Mouse (Mus musculus) hindbrain, embryonic 12.5 days (tissue): ENCODE measurements around the gene Srl. TPM values are rescaled to one million over a fixed set of nuclear protein-coding genes. Genes with fewer than 3 reads are reported as not detected.
A peak's percentile ranks its signal among the peaks of the same experiment; 100 is the strongest.

ENCODE experiments used
- ATAC-seq: fragments of 200-750 bp; cut with Nextera tagmentation; 2 replicates; pipeline ENCODE4 v1.8.0; 2017; ENCODE audit warnings: moderate TSS enrichment; ENCODE audit not compliant: low FRiP score
- H3K27ac ChIP-seq: fragments of 300-500 bp; sonication (generic); 2 replicates; pipeline ENCODE4 v1.5.1; 2016; ENCODE audit warnings: mild to moderate bottlenecking
- H3K27me3 ChIP-seq: fragments of 300-500 bp; sonication (generic); 2 replicates; pipeline ENCODE4 v1.6.1; 2016; ENCODE audit warnings: mild to moderate bottlenecking
- H3K36me3 ChIP-seq: fragments of 300-500 bp; sonication (generic); 2 replicates; pipeline ENCODE4 v1.6.1; 2016; ENCODE audit warnings: mild to moderate bottlenecking
- H3K4me1 ChIP-seq: fragments of 300-500 bp; sonication (generic); 2 replicates; pipeline ENCODE4 v1.6.1; 2016
- H3K4me2 ChIP-seq: fragments of 300-500 bp; sonication (generic); replicated peaks from 2 replicates; pipeline ENCODE4 v1.6.1; 2016; ENCODE audit warnings: mild to moderate bottlenecking
- H3K4me3 ChIP-seq: fragments of 300-500 bp; sonication (generic); 2 replicates; pipeline ENCODE4 v1.5.1; 2016; ENCODE audit warnings: mild to moderate bottlenecking
- H3K9ac ChIP-seq: fragments of 300-500 bp; sonication (generic); 2 replicates; pipeline ENCODE4 v1.6.1; 2016; ENCODE audit warnings: mild to moderate bottlenecking, moderate library complexity
- H3K9me3 ChIP-seq: fragments of 300-500 bp; sonication (generic); replicated peaks from 2 replicates; pipeline ENCODE4 v1.6.1; 2016; ENCODE audit warnings: mild to moderate bottlenecking
- whole genome bisulfite sequencing: fragments of 180-500 bp; shearing (Covaris S2); methylation state at CpG from one replicate; pipeline ENCODE4 v1.1.7; 2016; 5-methylcytosine and 5-hydroxymethylcytosine counted together
- polyA plus RNA-seq: library from polyadenylated mRNA; unstranded; fragments of >200 nt; fragmentation: Nextera tagmentation; extraction: Ambion mirVana; gene quantifications from 2 replicates; pipeline ENCODE4 v1.2.1, GENCODE M21; 2016

The Srl gene
- polyA plus RNA-seq, 1 experiment from 2014 or later = 25.8 TPM

GRCm38 (mm10) chr16:4503495-4503894 is 38.1 kb downstream of the Srl start:
- Histone ChIP-seq H3K9ac (no peak overlapping the region), H3K36me3 (no peaks in the 10 kb centered on the region), H3K27me3 (no peaks in the 10 kb centered on the region), H3K4me2 (no peak overlapping the region), H3K9me3 (no peaks in the 10 kb centered on the region), H3K4me1 (no peaks in the 10 kb centered on the region), H3K27ac (no peak overlapping the region), H3K4me3 (no peak overlapping the region)
- 100% methylated on average over 1 of the region's 1 CpGs for WGBS
- ATAC-seq = no peak

- no peaks in the 10 kb centered on the region for H3K36me3 ChIP-seq
- H3K4me3 ChIP-seq = no peak overlapping the region
- H3K9ac ChIP-seq = no peak overlapping the region
- H3K9me3 ChIP-seq = no peaks in the 10 kb centered on the region
- H3K27ac ChIP-seq = no peak overlapping the region
- H3K4me2 ChIP-seq = no peak overlapping the region
- H3K27me3 ChIP-seq = no peaks in the 10 kb centered on the region
- no peak for ATAC-seq
- no peaks in the 10 kb centered on the region for H3K4me1 ChIP-seq
Observed at GRCm38 (mm10) chr16:4502568-4502967, 39.0 kb downstream of the Srl start.

GRCm38 (mm10) chr16:4501703-4502102 is 39.9 kb downstream of the Srl start:
- Histone ChIP-seq H3K27me3 (no peaks in the 10 kb centered on the region), H3K27ac (no peak overlapping the region), H3K4me2 (no peak overlapping the region), H3K9me3 (no peaks in the 10 kb centered on the region), H3K4me3 (no peak overlapping the region), H3K4me1 (no peaks in the 10 kb centered on the region), H3K9ac (no peak overlapping the region), H3K36me3 (no peaks in the 10 kb centered on the region)
- WGBS = 90% methylated on average over 3 of the region's 3 CpGs
- no peak for ATAC-seq

GRCm38 (mm10) chr16:4500598-4501385 is 40.8 kb downstream of the Srl start:
- no peak overlapping the region for H3K9ac ChIP-seq
- no peak overlapping the region for H3K4me2 ChIP-seq
- no peaks in the 10 kb centered on the region for H3K4me1 ChIP-seq
- H3K4me3 ChIP-seq = no peak overlapping the region
- H3K27me3 ChIP-seq = no peaks in the 10 kb centered on the region
- WGBS = 84% methylated on average over 7 of the region's 8 CpGs
- H3K27ac ChIP-seq = no peak overlapping the region
- H3K9me3 ChIP-seq = no peaks in the 10 kb centered on the region
- no peak for ATAC-seq
- no peaks in the 10 kb centered on the region for H3K36me3 ChIP-seq

- 79% methylated on average over 8 of the region's 8 CpGs for WGBS
- no peak overlapping the region for H3K9ac ChIP-seq
- ATAC-seq = no peak
- no peaks in the 10 kb centered on the region for H3K4me1 ChIP-seq
- H3K9me3 ChIP-seq = no peaks in the 10 kb centered on the region
- H3K36me3 ChIP-seq = no peaks in the 10 kb centered on the region
- no peaks in the 10 kb centered on the region for H3K27me3 ChIP-seq
- no peak overlapping the region for H3K4me2 ChIP-seq
- no peak overlapping the region for H3K4me3 ChIP-seq
- no peak overlapping the region for H3K27ac ChIP-seq
Observed at GRCm38 (mm10) chr16:4497762-4498607, 43.6 kb downstream of the Srl start.

GRCm38 (mm10) chr16:4496470-4496869 is 45.1 kb downstream of the Srl start:
- H3K4me1 ChIP-seq = no peaks in the 10 kb centered on the region
- H3K4me3 ChIP-seq = no peak overlapping the region
- peaks cover 8% of the 10 kb centered on the region; the same call in 1 of the 2 replicates for H3K36me3 ChIP-seq
- ATAC-seq = no peak
- no peak overlapping the region for H3K4me2 ChIP-seq
- no peaks in the 10 kb centered on the region for H3K9me3 ChIP-seq
- WGBS = 86% methylated on average over 3 of the region's 3 CpGs
- no peak overlapping the region for H3K27ac ChIP-seq
- H3K9ac ChIP-seq = no peak overlapping the region
- H3K27me3 ChIP-seq = no peaks in the 10 kb centered on the region

GRCm38 (mm10) chr16:4495861-4496260 is 45.8 kb downstream of the Srl start:
- no peaks in the 10 kb centered on the region for H3K4me1 ChIP-seq
- H3K27ac ChIP-seq = no peak overlapping the region
- no peak overlapping the region for H3K4me3 ChIP-seq
- H3K9me3 ChIP-seq = no peaks in the 10 kb centered on the region
- ATAC-seq = no peak
- 92% methylated on average over 5 of the region's 5 CpGs for WGBS
- H3K36me3 ChIP-seq = peaks cover 8% of the 10 kb centered on the region; the same call in 1 of the 2 replicates
- H3K27me3 ChIP-seq = no peaks in the 10 kb centered on the region
- H3K4me2 ChIP-seq = no peak overlapping the region
- no peak overlapping the region for H3K9ac ChIP-seq

GRCm38 (mm10) chr16:4492777-4493563 is 48.6 kb downstream of the Srl start:
- no peaks in the 10 kb centered on the region for H3K9me3 ChIP-seq
- no peak overlapping the region for H3K27ac ChIP-seq
- no peaks in the 10 kb centered on the region for H3K27me3 ChIP-seq
- ATAC-seq = no peak
- H3K9ac ChIP-seq = no peak overlapping the region
- peaks cover 8% of the 10 kb centered on the region; the same call in 1 of the 2 replicates for H3K36me3 ChIP-seq
- no peak overlapping the region for H3K4me2 ChIP-seq
- H3K4me3 ChIP-seq = no peak overlapping the region
- peaks cover 4% of the 10 kb centered on the region; the same call in 1 of the 2 replicates for H3K4me1 ChIP-seq
- WGBS = 69% methylated on average over 2 of the region's 2 CpGs

- Histone ChIP-seq H3K36me3 (peaks cover 16% of the 10 kb centered on the region; the same call in 1 of the 2 replicates), H3K4me1 (peaks cover 4% of the 10 kb centered on the region; the same call in 1 of the 2 replicates), H3K4me3 (no peak overlapping the region), H3K27me3 (no peaks in the 10 kb centered on the region), H3K27ac (no peak overlapping the region), H3K9ac (0 out of 2 replicates have a peak overlapping the region, but pooled peaks have one; percentile 8), H3K9me3 (no peaks in the 10 kb centered on the region), H3K4me2 (no peak overlapping the region)
- peak; percentile 88 for ATAC-seq
- WGBS = 66% methylated on average over 9 of the region's 11 CpGs
Observed at GRCm38 (mm10) chr16:4489114-4489624, 52.4 kb downstream of the Srl start.

GRCm38 (mm10) chr16:4480616-4481265 is 60.9 kb downstream of the Srl start:
- H3K4me3 ChIP-seq = no peak overlapping the region
- no peaks in the 10 kb centered on the region for H3K9me3 ChIP-seq
- H3K36me3 ChIP-seq = peaks cover 16% of the 10 kb centered on the region; the same call in 1 of the 2 replicates
- 0 out of 2 replicates have a peak overlapping the region, but pooled peaks have one; percentile 19 for H3K9ac ChIP-seq
- no peaks in the 10 kb centered on the region for H3K4me1 ChIP-seq
- 85% methylated on average over 5 of the region's 5 CpGs for WGBS
- no peaks in the 10 kb centered on the region for H3K27me3 ChIP-seq
- H3K4me2 ChIP-seq = no peak overlapping the region
- H3K27ac ChIP-seq = no peak overlapping the region
- no peak for ATAC-seq

GRCm38 (mm10) chr16:4477591-4478215 is 63.9 kb downstream of the Srl start:
- Histone ChIP-seq H3K9ac (no peak overlapping the region), H3K4me2 (no peak overlapping the region)
- WGBS = 82% methylated on average over 10 of the region's 10 CpGs

More at GRCm38 (mm10) chr16:4477591-4478215, 63.9 kb downstream of the Srl start:
- H3K9me3 ChIP-seq = no peaks in the 10 kb centered on the region
- 0 out of 2 replicates have a peak, but pooled peaks cover 5% of the 10 kb centered on the region for H3K4me1 ChIP-seq
- ATAC-seq = no peak
- H3K4me3 ChIP-seq = no peak overlapping the region
- H3K27me3 ChIP-seq = no peaks in the 10 kb centered on the region
- H3K36me3 ChIP-seq = peaks cover 8% of the 10 kb centered on the region; the same call in 1 of the 2 replicates
- no peak overlapping the region for H3K27ac ChIP-seq
